Mouse (Mus musculus) olfactory bulb, adult 2 months (tissue): ENCODE measurements around the gene Rad51b.

Experiments
- CTCF ChIP-seq: fragments of 200-500 bp; IDR thresholded peaks from 2 replicates; pipeline ENCODE4 v1.5.1; 2012; ENCODE audit warnings: low read depth, mild to moderate bottlenecking, low read length, moderate library complexity; ENCODE audit not compliant: insufficient read depth
- POLR2A ChIP-seq: fragments of 200-500 bp; IDR thresholded peaks from 2 replicates; pipeline ENCODE4 v1.6.1; 2012; ENCODE audit warnings: mild to moderate bottlenecking, low read depth, low read length, moderate library complexity; ENCODE audit not compliant: insufficient read depth

GRCm38 (mm10) chr12:79530275-79530902 is 233.3 kb downstream of the Rad51b start:
- TF ChIP-seq CTCF (no peak), POLR2A (no peak)
